Mouse (Mus musculus) CD4-positive, CD25-positive, alpha-beta regulatory T cell, adult 2 months (primary cell): Measurements from ENCODE around the gene Slc9b1.

Source experiments
- DNase-seq: peaks from one replicate; pipeline ENCODE4 v3.0.0-alpha.2; 2012; ENCODE audit warnings: low read depth, low spot score

Gene Slc9b1

DNA sequence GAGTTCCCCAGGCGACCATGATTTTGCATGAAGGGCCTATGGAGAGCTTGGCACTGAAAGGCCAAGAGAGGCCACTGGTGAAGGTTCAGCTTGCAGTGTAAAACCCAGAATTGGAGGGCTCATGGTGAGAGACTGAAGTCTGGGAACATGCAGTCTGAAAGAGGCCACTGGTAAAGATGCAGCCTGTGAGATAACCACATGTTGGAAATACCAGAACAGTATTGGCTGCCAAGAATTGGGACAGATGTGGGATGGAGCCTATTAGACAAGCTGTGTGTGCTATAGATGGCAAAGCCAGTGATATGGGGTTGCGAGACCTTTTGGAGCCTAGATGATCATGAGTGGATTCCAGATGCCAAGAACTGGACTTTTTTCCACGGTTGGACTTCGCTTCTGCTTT lies 32.0 kb downstream of the Slc9b1 start:
- no peak for DNase-seq

DNA sequence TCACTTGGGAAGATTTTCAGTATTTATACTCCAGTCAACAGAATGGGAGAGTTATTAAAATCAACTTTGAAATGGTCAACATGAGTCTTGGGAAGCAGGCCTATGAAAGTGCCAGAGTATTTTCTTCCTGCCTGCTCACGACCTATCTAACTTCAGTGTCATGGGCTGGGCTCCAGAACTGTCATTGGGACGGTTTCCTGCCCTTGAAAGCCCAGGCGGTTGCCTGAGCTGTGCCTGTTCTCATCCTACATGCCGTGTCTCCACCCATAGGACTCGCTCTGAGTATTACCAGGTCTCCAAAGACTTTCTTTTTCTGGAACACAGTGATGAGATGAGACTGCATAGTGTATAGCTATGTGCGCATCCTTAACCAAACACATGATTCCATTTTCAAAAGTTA lies 45.4 kb downstream of the Slc9b1 start:
- no peak for DNase-seq

DNA sequence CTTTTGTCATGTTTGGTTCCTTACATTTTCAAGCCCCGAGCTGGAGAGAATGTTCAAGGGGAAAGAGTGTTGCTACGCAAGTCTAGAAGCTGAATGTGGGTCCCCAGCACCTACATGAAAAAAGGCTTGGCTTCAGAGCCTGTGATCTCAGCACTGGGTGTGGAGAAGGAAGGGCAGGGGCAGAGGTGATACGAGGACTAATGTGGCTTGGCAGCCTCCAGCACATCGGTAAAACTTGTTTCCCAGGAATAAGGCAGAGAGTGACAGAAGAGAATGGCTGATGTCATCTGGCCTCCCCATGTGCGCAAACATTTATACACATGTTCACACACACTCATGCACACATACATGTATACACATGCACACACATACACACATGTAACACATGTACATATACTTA lies 47.3 kb downstream of the Slc9b1 start:
- no peak for DNase-seq

DNA sequence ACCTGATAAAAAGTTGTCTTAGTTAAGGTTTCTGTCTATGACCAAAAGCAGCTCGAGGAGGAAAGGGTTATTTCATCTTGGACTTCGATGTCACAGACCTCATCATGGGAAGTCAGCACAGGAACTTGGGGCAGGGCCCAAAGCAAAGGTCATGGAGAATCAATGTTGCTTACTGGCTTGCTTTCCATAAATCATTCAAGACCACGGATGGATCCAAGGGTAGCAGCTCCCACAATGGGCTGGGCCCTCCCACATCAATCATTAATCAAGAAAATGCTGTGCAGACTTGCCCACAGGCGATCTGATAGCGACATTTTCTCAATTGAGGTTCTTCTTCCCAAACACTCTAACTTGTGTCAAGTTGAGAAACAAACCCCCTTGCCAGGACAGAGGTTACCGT lies 48.3 kb downstream of the Slc9b1 start:
- no peak for DNase-seq

DNA sequence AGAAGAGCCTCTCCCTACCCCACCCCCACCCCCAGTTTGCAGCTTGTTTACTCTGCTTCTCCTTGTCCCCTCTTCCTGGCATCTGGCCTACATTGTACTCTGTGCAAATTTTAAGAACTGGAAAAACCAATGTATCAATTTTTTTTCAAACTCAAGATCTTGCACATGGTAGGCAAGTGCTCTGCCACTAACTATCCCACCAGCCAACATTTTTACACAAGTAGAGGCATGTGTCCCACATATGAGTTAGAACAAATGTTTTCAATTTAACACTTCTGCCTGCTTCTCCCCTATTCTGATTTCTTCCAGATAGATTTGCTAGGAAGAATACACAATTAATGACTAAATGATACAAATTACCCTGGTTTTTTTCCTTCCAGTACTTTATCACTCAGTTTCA lies 49.3 kb downstream of the Slc9b1 start:
- no peak for DNase-seq

DNA sequence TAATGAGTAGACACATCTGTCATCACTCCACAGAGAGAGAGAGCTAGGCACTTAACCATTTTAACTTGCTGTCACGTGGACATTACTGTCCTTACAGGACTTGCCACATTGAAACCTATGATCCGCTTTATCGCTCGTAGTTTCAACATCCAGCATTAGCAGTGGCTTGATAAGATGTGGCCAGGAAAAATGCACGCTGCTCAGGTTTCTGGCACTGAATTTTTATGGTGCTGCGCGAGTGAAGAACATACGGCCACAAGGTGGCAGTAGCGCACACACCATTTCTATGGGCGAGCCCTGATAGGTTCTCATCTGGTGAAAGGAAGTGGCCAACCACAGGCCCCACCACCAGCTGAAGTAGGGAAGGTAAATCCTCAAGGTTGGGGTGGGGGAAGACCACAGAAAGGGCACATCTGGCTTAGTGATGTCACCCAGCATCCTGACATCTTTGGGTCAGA lies 54.4 kb downstream of the Slc9b1 start:
- peak; percentile 96 for DNase-seq

DNA sequence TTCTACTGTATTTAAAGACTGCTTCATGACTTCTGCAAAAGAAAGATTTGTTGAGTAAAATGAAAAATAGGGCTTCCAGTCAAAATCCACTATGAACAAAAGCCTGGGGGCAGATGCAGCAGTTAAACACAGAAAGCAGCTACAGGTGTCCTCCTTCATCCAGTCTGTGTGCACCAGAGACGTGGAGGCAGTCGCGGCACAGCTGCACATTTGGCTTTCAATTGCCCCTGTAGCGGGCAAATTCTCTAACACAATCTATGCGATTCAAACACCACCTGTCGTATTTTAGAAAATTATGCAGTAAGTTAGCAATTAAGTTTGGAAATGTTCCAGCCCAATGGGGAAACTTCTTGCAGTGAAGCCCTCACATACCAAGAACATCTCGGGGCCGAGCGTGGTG lies 55.4 kb downstream of the Slc9b1 start:
- no peak for DNase-seq

DNA sequence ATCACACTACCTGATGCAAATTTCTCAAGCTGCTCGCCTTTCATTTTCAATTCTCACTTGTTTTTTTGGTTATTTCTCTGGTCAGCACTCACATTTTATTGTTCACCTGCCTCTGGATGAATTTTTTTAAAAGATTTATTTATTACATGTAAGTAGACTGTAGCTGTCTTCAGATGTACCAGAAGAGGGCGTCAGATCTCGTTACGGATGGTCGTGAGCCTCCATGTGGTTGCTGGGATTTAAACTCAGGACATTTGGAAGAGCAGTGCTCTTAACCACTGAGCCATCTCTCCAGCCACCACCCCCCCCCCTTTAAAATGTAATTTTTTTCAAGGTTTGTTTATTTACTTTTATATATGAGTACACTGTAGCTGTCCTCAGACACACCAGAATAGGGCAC lies 56.0 kb downstream of the Slc9b1 start:
- peak; percentile 21 for DNase-seq

DNA sequence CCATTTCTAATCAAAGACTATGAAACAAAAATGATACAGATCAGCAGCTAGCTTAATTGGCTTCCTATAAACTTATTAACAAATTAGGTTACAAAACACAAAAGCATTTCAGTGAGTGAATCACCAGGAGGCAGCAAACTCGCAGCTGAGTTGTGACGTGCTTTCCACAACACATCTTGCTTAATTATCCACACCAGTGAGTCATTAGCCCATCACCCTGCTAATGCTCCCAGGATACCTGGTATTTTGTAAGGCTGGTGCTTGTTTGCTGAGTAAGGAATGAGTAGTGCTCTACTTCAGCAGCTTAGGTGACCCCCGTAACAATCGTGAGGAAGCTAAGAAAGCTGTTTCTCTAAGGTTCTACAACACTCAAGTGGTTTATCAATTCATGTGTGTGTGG lies 56.8 kb downstream of the Slc9b1 start:
- DNase-seq = no peak

DNA sequence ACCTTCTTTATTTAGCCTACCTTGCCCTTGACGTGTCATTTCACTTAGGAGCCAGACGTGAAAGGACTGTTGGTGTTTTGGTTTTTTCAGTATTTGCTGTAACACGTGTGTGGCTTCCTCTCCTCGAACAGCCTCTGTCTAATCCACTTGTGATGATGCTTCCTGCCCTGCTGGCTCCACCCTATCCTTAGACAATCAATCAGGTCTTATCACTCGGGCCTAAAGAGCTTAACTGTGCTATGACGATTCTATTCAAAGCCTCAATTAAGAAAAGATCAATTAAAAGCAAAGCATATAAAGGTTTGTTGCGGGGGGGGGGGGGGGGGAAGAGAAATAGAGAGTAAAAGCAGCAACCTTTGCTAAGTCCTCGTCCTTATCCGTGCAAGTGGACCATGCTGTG lies 59.5 kb downstream of the Slc9b1 start:
- peak; percentile 27 for DNase-seq

DNA sequence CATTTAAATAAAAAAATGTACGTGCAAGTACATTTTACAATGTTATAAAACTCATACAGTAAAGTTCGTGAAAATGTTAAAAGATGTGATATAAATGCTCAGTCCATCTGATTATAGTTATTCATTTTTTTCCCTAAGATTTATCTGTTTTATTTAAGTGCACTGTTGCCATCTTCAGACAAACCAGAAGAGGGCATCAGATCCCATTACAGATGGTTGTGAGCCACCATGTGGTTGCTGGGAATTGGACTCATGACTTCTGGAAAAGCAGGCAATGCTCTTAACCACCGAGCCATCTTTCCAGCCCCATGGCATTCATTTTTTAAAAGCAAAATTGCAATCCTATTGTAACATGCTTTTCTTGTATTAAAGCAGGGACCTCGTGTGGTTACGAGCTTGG lies 61.4 kb downstream of the Slc9b1 start:
- DNase-seq = no peak

DNA sequence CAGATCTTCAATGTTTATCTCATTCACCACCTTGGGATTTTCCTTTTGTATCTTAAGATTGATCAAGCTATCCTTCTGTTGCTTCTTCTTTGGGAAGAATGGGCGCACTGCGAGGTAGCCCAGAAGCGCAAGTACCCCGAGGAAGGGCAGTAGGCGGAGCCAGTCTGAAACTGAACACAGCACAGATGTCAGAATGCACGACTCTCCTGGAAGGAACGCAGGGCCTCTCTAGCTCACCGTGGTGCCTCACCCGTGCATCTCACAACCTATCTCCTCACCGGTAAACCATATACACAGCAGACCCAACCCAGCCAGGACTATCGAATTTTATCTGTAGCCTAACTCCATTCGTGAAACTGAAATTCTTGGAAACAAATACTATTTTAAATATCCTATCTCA lies 63.2 kb downstream of the Slc9b1 start:
- no peak for DNase-seq

DNA sequence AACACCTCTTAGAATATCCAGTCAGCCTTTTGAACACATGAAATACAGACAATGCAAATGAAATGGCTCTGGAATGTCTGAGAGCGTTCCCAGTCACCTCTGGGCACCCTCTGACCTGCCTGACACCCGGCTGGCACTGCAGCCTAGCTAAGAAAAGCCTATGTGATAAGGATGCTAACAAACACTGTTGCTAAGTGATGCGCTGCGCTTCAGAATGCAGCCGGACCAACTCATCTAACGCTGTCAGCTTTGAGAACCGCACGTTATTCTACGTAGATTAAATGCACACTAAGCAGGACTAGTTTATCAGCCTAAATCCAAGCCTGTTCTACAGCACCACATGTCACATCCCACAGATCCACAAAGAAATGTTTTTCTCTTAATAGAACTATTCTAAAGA lies 64.0 kb downstream of the Slc9b1 start:
- DNase-seq = no peak

DNA sequence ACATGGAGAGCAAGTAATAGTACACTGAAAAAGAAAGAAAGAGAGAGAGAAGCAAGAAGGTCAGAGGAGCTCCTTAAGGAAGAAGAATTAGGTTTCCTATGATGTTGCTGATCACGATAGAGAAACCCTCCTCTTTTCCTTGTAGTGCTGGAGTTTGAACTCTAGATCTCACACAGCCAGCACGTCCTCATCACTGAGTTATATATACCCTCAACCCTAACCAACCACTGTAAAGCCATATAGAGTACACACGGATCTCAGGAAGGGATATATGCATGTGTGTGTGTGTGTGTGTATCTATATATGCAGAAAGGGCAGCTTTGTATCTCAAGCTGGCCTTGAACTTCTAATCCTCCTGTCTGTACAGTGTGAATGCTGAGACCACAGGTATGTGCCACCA lies 69.4 kb downstream of the Slc9b1 start:
- DNase-seq = no peak

DNA sequence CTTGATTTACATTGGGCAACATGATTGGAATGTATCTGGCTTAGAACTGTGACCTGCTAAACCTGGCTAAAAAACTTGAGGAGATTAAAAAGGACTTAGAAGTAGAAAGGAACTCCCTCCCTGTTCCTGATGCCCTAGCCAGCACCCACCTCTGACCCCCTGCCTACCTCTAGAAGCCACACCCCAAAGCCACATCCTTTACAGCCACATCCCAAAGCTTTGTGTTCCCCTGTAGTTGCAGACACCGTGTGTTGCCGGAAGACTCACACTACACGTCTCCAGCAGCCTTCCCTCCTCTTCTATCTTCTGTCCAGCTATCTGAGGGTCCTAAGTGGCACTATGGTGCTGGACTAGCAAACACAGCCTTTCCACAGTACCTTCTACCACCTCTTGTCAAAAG lies 70.0 kb downstream of the Slc9b1 start:
- DNase-seq = peak; percentile 66

DNA sequence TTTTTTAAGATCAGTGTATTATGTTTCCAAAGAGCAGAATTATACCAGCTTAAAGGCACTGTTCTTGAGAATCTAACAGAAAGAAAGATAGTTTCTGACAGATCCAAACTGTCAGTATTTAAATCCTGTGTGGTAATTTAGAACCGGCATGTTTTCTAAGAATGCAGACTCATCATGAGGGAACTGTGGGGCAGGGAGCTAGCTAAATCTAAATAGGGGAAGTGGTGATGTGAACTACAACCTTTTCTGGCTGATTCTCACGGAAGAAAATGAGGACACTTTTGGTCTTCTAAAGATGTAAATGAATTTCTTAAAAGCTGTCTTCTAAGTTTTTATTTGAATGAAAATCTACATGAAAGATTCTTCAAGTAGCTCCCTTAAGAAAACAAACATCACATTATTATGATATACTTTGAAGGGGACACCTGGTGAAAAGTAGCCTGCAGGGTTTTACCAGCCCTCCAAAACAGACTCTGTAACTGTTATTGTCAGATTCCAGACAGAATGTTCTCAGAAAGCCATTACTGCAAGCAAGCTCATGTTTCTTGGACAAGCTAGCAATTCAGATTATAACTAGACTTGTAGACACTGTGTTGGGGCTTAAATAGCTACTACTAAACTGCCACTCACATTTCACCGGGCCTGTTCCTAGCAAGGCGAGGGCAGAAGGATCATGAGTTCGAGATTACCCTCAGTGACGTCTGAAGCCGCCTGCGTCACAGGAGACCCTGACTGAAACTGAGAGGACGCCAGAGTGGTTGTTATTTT lies 72.9 kb downstream of the Slc9b1 start:
- no peak for DNase-seq

DNA sequence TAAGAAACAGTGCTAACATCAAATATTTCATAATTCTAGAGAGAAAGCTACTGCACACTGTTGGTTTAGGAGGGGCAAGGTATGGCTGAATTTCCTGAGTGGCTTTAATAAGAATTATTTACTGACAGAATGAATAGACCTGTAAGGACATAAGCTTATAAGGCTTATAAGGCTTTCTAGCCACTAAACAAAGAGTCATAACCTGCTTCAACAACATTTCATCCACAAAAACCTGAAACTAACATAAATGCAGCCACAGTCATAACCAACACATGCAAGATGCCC lies 73.4 kb downstream of the Slc9b1 start:
- DNase-seq = no peak

DNA sequence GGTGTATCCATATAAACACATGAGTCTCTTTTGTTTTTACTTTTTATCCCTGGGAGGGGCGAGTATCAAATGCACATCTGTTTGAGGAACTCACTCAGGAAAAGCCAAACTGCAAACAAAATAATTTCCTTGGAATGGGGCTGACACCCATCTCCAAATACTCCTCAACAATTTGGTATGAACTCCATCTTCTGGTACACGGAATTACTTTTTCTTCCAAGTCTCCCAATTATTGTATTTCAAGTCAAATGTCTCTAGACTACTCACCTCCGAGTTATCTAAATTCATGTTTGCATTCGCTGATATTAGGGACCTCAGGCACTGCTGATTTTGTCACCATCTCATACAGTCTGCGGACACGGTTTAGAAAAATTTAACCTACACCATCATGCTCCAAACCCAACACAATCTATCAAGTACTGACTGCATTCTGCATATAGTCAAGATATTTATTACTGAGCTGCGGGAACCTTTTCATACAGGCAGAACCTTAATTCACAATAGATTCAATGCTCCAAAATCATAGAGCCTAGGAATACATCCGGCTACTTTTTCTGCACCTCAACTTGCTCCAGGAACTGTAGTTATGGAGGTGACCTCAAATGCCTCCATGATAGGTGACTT lies 74.5 kb downstream of the Slc9b1 start:
- DNase-seq = no peak

DNA sequence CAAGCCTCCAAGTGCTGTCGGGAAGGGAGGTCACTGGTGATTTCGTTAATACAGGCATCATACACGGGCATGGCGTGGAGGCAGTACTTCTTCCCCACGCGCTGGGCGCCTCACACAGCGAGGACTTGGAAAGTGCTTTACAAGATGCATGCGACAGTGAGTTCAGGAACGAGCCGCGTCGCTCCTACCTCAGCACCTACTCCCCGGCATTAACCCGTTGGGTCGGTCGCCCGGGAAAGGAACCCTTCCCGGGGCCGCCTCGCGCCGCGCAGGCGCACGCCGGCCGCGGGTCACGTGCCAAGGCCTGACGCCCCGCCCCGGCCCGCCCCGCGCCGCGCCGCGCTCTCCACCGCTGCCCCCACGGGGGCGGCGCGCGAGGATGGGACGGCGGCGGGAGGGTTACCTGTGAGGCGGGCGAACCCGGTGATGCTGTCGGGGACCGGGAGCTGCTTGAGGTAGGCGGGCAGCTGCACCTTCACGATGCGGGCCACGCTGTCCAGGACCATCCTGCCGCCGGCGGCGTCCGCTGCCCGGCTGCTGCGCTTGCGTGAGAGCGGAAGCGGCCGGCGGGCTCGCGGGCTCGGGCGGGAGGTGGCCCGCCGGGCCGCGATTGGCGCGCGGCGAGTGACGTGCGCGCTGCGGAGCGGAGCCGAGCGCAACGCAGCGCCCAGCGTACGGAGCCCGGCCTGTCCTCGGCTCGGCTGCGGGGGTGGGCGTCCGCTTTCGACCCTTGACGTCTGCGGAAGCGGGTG lies 75.2 kb downstream of the Slc9b1 start:
- DNase-seq = peak; percentile 94

DNA sequence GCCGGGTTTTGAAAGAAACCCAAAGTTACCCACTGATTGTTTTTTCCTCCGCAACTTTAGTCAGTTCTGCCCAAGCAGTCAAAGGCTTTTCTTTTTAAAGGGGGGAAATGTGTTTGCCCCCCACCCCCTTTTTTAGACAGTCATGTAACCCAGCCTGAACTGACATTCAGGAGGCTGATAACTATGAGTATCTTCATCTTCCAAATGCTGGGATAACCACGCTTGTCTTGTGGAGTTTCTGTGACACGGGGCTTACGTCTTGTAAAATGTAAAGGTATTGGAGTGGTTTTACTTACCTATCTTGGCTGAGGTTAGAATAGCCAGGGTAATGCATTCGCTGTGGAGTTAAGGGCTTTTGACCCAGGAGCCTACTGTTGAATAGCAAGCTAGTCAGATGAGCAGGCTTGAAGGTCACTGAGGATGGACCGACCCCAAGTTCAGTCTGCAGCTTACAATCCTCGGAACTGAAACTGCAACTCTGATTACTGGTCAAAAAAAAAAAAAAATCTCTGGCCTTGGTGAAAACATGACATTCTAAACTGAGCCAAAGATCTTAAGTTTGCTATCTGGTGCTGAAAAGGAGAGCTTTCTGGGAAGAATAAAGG lies 75.9 kb downstream of the Slc9b1 start, which contains the start of gene Cisd2:
Gene Cisd2, minus strand, starts transcription at position 318 of the 605 bp plus-strand sequence.
- DNase-seq = no peak

DNA sequence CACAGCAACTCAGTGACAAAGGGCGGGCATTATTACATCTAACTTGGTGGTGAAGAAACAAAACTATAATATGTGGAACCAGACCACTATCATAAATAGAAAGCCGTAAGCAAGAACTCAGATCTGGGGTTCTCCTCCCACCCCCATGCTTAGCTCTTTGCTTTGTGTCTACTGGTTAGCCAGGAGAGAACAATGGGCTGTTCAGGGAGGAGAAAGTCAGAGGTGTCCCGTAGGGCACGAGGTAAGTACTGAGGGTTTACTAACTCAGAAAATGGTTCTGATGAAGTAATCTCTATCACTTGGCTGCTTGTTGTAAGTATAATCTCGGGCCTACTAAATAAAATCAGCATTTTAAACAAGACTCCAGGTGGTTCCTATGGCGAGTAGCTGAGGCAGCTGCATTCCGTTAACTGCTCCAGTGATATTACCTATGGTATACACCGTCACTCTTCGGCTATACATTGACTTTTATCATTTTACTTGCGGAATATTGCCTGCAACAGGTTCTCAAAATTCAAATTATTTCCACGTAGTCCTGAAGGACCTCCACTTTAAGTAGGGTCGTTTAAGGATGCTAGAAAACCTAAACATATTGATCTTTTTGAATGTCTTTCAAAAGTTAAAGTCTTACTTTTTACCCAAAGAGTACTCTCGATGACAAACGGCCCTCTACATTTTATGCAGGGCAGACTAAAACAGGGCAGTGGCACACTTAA lies 89.2 kb downstream of the Slc9b1 start:
- no peak for DNase-seq
